Mouse (Mus musculus) spleen, embryonic (tissue): ENCODE measurements around the gene Disp2.

Source experiments
- CTCF ChIA-PET: fragments of 350-600 bp; sonication (Branson Sonifier 250); formaldehyde crosslinking; loops from one replicate; lab custom pipeline; 2022; lab: Charles Lee

The Disp2 gene

GRCm38 (mm10) chr2:118779504-118780480 is at the start of gene Disp2:
Gene Disp2 (plus strand): TSS chr2:118779719.
- CTCF ChIA-PET, result interaction anchor here (0.5 kb wide), 1 partner anchor 726 kb away, joined by 11 read pairs; no protein-coding TSS in a partner anchor

DNA sequence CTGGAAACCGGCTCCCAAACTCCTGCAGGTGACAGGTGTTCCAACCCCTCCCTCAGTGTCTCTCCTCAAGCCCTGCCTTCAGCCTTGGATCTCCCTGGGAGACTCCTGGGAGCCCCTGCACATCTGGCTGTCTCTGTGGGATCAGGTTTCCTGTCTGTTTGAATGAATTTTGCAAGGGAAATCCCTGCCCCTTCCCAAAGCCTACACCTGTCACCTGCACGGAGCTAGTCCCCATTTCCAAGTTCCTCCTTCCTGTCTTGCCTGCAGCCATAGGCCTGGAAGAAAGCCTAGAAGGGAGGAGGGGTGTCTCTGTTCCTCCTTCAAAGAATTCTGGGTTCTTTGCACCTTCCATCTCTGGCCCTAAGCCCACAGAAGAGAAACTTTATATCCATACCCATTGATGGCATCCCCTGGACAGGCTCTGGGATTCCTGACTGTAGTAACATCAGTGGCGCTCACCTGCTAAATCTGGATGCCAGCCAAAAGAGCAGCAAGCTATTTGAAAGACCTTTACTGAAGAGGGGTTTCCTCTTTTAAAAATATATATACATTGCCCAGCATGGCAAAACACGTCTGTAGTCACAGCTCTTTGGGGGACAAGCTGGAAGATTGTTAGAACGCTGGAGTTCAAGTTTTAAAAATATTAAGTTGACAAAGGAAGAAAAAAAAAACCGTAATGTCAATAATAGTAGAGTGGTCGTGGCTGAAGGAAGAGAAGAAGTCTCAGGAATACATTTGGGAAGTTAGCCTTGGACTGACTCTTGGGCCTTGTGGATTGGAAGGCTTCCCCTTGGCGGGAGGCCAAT is 49.5 kb upstream of the Disp2 start:
- CTCF ChIA-PET, result interaction anchor here (0.6 to 1.3 kb wide), 2 partner anchors 33 to 285 kb away, joined by 4 to 7 read pairs; no protein-coding TSS in a partner anchor

DNA sequence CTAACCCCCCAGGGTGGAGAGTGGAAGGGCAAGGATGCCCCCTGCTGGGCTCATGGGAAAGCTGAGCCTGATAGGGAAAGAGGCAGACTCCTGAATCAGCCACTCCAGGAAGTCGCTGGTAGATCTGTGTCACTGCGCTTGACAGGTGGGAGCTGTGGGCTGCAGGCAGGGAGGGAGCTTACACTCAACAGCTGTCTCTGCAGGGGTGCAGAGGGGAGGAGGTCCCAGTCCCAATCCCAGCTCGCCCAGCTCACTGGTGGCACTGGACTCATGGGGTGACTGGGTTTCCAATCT is 49.0 kb upstream of the Disp2 start:
- CTCF ChIA-PET, result interaction anchor here (1.3 kb wide), 1 partner anchor 34 kb away, joined by 4 read pairs; no protein-coding TSS in a partner anchor

- CTCF ChIA-PET, result interaction anchor here (1.7 kb wide), 1 partner anchor 10 kb away, joined by 4 read pairs; no protein-coding TSS in a partner anchor
These were observed 47.5 kb upstream of the Disp2 start for GRCm38 (mm10) chr2:118731981-118732380.

DNA sequence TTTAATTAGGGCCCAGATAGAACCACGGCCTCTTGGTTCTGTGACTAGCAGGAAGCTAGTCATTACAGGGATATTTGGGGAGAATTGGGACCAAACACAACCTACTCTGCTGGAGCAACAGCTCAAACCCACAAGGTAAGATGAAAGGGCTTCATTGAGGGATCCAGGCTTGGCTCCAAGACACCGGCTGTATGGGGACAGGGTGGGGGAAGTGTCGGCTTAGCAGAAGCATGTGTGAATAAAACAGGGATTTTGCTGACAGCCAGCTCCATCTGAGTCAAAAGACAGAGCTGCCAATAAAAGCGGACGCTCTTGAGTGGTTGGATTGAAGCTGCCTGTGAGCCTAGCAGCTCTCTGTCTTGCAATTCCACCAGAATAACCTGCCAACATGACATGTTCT is 46.2 kb upstream of the Disp2 start:
- CTCF ChIA-PET, result interaction anchor here (1.7 kb wide), 1 partner anchor 9 kb away, joined by 4 read pairs; no protein-coding TSS in a partner anchor

DNA sequence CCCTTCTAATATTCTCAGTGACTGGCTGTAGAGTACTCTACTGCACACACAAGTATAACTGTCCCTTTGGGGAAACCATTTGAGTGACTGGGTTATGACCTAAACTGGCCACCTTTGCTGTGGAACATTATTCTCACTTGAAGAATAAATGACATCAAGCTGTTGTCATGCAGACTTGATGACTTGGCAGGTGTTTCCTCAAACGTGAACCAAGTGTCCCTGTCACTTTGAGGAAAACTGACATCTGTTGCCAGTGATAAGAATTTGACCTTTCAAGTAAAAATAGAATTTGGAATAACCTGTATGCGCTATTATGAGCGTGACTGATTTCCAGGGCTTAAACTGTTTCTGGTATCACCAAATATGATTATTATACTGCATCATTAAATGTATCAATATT is 39.2 kb upstream of the Disp2 start:
- CTCF ChIA-PET, result interaction anchor here (0.6 kb wide), 1 partner anchor 142 kb away, joined by 3 read pairs; no protein-coding TSS in a partner anchor

GRCm38 (mm10) chr2:118741183-118741582 is 38.3 kb upstream of the Disp2 start:
- CTCF ChIA-PET, result no interaction called here

DNA sequence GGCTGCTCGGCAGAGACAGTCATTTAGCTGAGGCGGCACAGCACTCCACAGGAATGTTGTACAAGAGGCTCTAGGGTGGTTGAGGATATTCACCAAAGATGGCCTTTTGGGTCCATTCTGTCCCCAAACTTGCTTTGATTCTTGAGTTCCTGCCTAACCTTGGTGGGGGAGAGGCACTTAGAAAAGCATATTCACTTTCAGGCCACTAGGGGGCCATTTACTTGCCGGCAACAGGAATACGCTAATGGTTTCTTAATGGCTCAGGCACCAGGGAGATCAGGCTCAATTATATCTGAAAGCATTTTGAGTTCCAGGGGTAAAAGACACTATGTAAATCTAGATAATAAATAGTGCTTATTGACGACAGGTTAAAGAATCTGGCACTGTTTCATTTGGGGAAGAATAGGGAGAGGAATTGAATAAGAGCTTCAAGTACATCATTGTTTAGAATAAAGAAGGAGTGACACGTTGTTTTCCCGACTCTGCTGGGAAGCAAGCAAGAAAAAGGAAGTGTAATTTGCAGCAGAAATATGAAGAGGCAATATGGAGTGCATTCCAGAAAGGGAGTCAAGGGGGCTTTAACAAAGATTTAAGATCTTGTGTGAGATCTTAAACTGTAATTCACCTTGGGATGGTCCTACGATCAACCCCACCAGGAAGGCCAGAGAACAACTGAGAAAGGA is 36.1 kb upstream of the Disp2 start:
- CTCF ChIA-PET, result interaction anchor here (0.6 to 2.0 kb wide), 4 partner anchors 16 to 105 kb away, joined by 3 to 9 read pairs (median 4); no protein-coding TSS in a partner anchor

DNA sequence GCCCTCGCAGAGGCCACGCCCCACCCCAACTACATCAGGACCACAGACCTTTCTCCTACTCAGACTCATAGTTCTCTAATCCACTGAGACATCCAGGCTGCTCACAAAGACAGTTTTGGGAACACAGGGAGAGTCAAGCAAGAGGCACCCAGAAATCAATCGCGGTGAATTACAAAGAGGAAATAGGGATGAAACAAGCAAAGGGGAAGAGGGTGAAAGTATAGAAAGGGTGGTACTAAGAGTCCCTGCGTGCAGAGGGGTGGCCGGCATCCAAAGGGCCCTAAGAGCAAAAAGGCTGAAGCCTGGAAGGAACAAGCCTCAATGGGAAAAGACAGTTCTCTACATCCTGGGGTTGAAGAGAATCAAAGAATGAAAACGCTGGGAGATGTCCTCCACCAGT is 34.9 kb upstream of the Disp2 start:
- CTCF ChIA-PET, result no interaction called here

DNA sequence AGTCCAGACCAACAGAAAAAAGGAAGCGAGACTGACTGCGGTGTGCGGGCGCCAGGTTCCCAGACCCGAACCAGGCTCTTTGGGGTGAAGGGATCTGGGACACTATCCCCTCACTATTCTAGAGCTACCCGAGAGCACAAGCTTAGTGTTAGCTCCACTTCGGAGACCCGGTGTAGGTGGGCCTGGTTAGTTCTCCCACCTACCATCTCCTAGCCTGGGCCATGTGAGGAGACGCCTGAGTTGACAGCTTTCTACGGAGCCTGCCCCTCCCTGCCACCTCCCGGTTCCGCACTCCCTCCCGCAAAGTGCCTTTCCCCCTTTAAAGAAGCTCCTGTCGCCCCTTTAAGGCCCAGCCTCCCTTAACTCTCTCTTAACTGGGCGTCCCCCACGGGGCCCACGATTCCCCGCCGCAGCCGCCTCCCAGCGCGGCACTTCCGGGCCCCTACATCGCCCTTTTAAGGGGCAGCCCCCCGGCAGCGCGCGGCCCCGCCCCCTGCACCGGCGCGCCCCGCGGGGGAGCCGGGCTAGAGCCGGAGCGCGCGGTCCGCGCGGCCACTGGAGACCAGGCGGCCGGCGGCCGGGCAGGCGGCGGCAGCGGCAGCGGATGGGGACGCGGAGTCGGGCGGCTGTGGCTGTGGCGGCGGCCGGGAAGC is 34.2 kb upstream of the Disp2 start, which contains the start of gene Inafm2:
Gene Inafm2 (plus strand): TSS at position 527 of the 653 bp plus-strand sequence.
- CTCF ChIA-PET, result interaction anchor here (1.0 kb wide), 1 partner anchor 13 kb away, joined by 3 read pairs; no protein-coding TSS in a partner anchor

DNA sequence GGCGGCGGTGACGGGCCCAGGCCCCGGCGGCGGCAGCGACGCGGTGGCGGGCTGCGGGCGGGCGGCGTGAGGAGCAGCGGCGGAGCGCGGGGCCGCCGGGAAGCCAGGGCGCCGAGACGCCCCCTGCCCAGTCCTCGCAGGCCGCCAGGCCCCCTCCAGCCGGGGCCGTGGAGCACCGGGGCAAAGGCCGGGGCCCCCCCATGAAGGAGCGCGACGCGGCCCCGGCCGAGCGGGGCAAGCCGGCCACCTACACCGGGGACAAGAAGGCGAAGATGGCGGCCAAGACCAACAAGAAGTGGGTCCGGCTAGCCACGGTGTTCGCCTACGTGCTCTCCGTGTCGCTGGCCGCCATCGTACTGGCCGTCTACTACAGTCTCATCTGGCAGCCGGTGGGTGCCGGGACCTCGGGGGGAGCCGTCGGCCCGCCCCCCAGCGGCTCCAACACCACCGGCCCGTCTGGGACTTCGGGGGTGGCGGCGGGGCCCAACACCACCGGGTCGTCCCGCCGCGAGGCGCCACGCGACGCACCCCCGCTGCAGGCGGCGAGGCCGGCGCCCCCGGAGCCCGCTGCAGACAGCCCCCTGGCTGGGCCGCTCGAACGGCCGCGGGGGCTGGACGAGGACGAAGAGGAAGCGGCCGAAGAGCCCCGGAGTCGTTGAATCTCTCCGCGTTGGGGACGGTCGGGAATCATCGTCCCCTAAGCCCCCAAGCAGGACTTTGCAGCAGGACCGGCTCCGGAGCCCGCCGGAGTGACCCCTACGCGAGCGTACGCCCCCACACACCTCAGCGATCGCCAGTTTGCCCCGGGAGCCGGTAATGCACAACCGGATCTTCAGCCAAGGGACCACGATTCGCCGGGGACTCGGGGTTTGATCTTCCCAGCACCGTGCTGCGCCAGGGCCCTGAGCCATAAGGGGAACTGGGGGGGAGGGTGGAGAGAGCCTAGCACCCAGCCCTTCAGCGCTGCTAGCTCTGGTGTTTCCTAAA is 33.3 kb upstream of the Disp2 start:
- CTCF ChIA-PET, result interaction anchor here (0.6 to 1.4 kb wide), 4 partner anchors 12 to 203 kb away, joined by 3 to 5 read pairs (median 4); partner anchors contain the start of gene Plcb2

GRCm38 (mm10) chr2:118747301-118747960 is 32.1 kb upstream of the Disp2 start:
- CTCF ChIA-PET, result interaction anchor here (0.6 to 1.4 kb wide), 4 partner anchors 19 to 204 kb away, joined by 3 to 6 read pairs (median 4); partner anchors contain the start of gene Plcb2

GRCm38 (mm10) chr2:118749341-118749884 is 30.1 kb upstream of the Disp2 start:
- CTCF ChIA-PET, result interaction anchor here (0.7 kb wide), 1 partner anchor 165 kb away, joined by 3 read pairs; no protein-coding TSS in a partner anchor

DNA sequence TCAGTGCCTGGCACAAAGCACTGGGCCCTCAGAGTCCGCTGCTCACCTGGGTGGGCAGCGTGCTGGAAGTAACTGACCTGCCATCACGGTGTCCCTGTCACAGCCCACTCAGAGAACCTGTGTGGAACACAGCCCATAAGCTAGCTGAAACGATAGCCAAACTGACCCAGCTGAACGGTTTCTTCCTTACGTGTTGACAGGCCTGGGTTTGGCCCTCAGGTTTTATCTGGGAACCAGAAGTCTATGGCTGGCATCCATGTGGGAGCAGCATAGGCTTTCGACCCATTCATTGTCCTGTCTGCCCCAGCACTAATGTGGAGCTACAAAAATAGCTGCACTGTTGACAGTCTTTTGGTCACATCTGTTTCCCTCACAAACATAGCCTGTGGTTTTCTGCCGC is 29.0 kb upstream of the Disp2 start:
- CTCF ChIA-PET, result interaction anchor here (0.7 kb wide), 1 partner anchor 306 kb away, joined by 3 read pairs; no protein-coding TSS in a partner anchor

- CTCF ChIA-PET, result interaction anchor here (1.5 kb wide), 1 partner anchor 12 kb away, joined by 3 read pairs; no protein-coding TSS in a partner anchor
These were observed 27.4 kb upstream of the Disp2 start for GRCm38 (mm10) chr2:118751896-118752791.

DNA sequence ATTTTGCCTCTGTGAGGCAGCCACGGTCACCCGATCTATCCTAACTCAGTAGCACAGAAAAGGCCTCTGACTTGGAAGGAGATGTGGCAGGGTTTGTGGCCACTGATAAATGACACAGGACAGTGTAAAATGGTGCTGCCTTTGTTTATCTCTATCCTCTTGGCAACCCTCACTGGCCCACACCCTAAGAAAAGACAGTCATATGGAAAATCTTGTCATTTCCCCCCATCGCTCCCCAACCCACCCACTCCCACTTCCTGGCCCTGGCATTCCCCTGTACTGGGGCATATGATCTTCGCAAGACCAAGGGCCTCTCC is 26.8 kb upstream of the Disp2 start:
- CTCF ChIA-PET, result interaction anchor here (0.5 to 1.5 kb wide), 2 partner anchors 12 to 47 kb away, joined by 3 to 6 read pairs; no protein-coding TSS in a partner anchor

- CTCF ChIA-PET, result no interaction called here
These were observed 25.4 kb upstream of the Disp2 start for GRCm38 (mm10) chr2:118754143-118754542.
